Mouse (Mus musculus) B cell, adult 62 days (primary cell): ENCODE results near the gene 1700016H13Rik. TPM values are rescaled to one million over a fixed set of nuclear protein-coding genes. Genes with fewer than 3 reads are reported as not detected.

ENCODE experiments used
- total RNA-seq: library from RNA; stranded (reverse); gene quantifications from 4 replicates; pipeline ENCODE4 v1.2.4, GENCODE M21; 2023

Gene 1700016H13Rik
- total RNA-seq = not detected in 4 replicates

GRCm38 (mm10) chr5:103655346-103656118, at the start of gene 1700016H13Rik:
1700016H13Rik (minus strand) TSS chr5:103656010.

DNA sequence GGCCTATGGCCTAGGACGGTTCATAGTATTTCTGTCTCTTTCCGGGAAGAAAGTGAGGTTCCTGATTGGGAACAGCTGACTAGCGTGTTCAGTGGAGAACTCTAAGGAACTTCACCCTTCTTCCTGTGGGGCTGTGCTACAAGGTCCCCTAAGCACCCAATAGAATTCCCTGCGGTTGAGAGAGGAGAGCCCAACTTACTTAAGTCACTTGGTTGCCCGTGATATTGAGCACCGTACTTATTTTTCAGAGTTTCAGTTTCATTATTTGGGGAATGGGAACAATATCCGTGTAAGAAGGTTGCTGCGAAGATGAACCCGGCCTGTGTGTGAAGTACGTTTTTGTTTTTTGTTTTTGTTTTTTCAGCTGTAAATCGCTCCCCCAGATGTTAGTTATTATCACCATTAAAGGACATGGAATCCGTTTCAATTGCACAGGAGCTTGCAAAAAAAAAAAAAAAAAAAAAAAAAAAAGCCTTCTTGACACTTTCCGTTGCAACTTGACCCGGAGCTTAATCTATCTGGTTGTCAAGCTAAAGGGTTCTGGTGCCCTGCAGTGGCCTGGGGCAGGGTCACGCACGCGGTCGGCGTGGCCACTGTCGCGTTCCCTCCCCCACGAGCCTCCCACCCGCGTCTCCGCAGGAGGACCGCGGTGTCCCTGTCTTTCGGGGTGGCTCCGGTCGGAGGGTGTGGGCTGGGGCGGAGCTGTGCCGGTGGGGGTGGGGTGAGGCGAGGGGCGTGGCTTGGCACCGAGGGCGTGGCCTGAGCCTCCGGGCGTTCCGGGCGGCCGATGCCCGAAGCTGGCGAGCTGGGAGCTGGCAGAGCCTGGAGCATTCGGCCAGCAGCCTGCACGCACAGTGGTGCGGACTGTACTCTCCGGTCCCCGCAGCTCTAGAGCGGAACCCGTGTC, 36.1 kb upstream of the 1700016H13Rik start, which contains the start of gene Aff1:
Gene Aff1 (plus strand): TSS at position 751 of the 907 bp plus-strand sequence.

DNA sequence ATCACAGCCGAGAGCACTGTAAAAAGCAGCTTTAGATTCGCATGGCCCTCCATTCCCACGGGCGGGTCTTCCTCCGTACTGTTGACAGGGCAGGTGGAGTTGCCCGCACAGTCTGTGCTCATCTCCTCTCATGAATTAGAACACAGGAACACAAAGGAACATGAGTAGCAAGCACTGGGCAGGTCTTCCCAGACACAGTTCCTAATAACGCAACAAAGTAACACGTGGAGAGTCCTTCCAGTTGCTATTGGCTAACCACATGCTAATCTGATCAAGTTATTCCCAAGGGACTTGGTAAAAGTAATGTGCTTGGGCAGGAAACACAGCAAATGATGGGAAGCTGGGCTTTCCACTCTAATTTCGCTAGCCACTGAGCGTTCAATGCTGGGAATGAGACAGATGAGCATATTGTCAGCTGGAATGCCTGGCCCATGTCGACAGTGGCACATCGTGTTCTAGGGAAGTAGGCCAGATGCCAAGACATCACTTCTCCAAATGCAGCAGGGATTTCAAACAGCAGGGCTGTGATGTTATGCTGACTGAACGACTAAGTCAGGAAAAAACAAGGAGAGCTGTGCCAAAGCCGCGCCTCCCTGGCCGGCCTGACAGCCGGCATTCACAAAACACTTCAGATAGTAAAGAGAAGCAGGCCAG, 26.6 kb downstream of the 1700016H13Rik start, which contains the start of gene Slc10a6:
Gene Slc10a6 (minus strand): TSS at position 293 of the 654 bp plus-strand sequence.

Other genes starting within 250 kb of the 1700016H13Rik start
- 0.06 to 0.13 TPM (median 0.09 TPM) in 3 of 4 replicates, not detected in the other for gene Ptpn13, start 230.8 kb downstream of the 1700016H13Rik start, total RNA-seq
- not detected in 4 replicates for gene Slc10a6, start 26.6 kb downstream of the 1700016H13Rik start, total RNA-seq
- 191 to 221 TPM (median 200 TPM) in 4 replicates for gene Aff1, start 36.4 kb upstream of the 1700016H13Rik start, total RNA-seq